14 mouse cellular contexts compared by ENCODE assay signal in the genomic region with DNA sequence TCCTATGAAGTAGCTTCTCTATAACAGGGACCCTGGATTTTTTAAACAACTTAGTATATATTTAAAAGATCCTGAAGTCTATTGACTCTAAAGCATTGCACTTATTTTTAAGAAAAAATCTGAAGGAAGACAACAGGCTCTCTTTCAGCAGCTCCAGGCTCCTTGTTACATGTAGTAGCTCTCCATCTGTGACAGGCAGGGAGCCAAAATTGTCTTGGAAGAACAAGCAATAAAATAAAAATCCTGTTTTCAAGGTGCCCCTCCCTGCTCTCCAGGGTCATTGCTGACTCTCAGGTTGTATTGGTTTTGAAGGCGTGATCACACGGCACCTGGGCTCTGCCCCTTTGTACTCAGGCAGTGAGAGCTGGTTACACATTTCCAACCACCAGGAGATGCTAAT.
DNase-seq lines count a peak whose midpoint lies in the region; ATAC-seq lines count a peak whose summit lies in the region.
"Had no signal": no experiment of that assay in that cellular context is flagged by ENCODE, and none has a peak within 500 bp of the region (broad histone marks: within the 10 kb centered on the region; RNA-seq: fewer than 3 reads in every experiment).

No protein-coding gene starts in this region.

- 93% methylated on average over 2 of the region's 2 CpGs for WGBS in forebrain, embryonic 12.5 days

- H3K9me3 ChIP-seq in forebrain, embryonic 12.5 days = no peaks in the 10 kb centered on the region
- H3K9me3 ChIP-seq: embryonic facial prominence, embryonic 13.5 days; limb, embryonic 12.5 days had no signal

- no peaks in the 10 kb centered on the region for H3K4me1 ChIP-seq in forebrain, embryonic 12.5 days
- H3K4me1 ChIP-seq: embryonic facial prominence, embryonic 13.5 days; limb, embryonic 12.5 days had no signal

- H3K4me2 ChIP-seq in forebrain, embryonic 12.5 days = no peak overlapping the region
- H3K4me2 ChIP-seq: embryonic facial prominence, embryonic 13.5 days; limb, embryonic 12.5 days had no signal

- H3K4me3 ChIP-seq in forebrain, embryonic 12.5 days (replicated peaks) = no peak overlapping the region
- H3K4me3 ChIP-seq: embryonic facial prominence, embryonic 13.5 days; limb, embryonic 12.5 days had no signal

- no peaks in the 10 kb centered on the region for H3K27me3 ChIP-seq in forebrain, embryonic 12.5 days
- H3K27me3 ChIP-seq: embryonic facial prominence, embryonic 13.5 days; limb, embryonic 12.5 days had no signal

- H3K27ac ChIP-seq in forebrain, embryonic 12.5 days = no peak overlapping the region
- H3K27ac ChIP-seq: embryonic facial prominence, embryonic 13.5 days; limb, embryonic 12.5 days had no signal

- intact Hi-C loops in heart, postnatal 10 days (cut with DNase I) = no loop called here

- H3K9ac ChIP-seq in forebrain, embryonic 12.5 days = no peak overlapping the region
- H3K9ac ChIP-seq: embryonic facial prominence, embryonic 13.5 days; limb, embryonic 12.5 days; liver, postnatal 0 days had no signal

- ATAC-seq in forebrain, embryonic 12.5 days (ENCODE audit: low FRiP score) = no peak
- ATAC-seq: liver, postnatal 0 days had no signal

- DNase-seq in cerebellum, adult 9-11 months = peak; percentile 10
- no peak for DNase-seq in cerebellum, adult 11 months
- peak; percentile 47 to 63 for DNase-seq in frontal cortex, postnatal 36 days (ENCODE audit: low spot score in 2 of 2)
- DNase-seq in left cerebral cortex, adult 18-20 months (ENCODE audit: low spot score in 2 of 2) = peak; percentile 27 to 41
- peak; percentile 10 to 15 for DNase-seq in right cerebral cortex, postnatal 36 days (ENCODE audit: low spot score in 2 of 2)
- DNase-seq in heart, postnatal 10 days = no peak
- DNase-seq in urinary bladder, postnatal 36 days (ENCODE audit: low spot score in 2 of 2) = no peak
- DNase-seq: kidney, adult 18-20 months; liver, postnatal 0 days; thymus, postnatal 25 days had no signal

- no peaks in the 10 kb centered on the region for H3K36me3 ChIP-seq in forebrain, embryonic 12.5 days (replicated peaks)
- H3K36me3 ChIP-seq: embryonic facial prominence, embryonic 13.5 days; G1E; limb, embryonic 12.5 days had no signal

Comparison
In these comparisons a context has a peak if more than half of its experiments do, and no peak if none do; other contexts are left out.
1. DNase-seq: peak in cerebellum, adult 9-11 months (single experiment), frontal cortex, postnatal 36 days (2 of 2), left cerebral cortex, adult 18-20 months (2 of 2) and right cerebral cortex, postnatal 36 days (2 of 2); none in cerebellum, adult 11 months (single experiment), heart, postnatal 10 days (0 of 2) and urinary bladder, postnatal 36 days (0 of 2).